Mouse (Mus musculus) intestine, embryonic 16.5 days (tissue): ENCODE data around the gene Lamc1. TPM values are rescaled to one million over a fixed set of nuclear protein-coding genes. Genes with fewer than 3 reads are reported as not detected.

Experiments
- ATAC-seq: fragments of 200-750 bp; cut with Nextera tagmentation; 2 replicates; pipeline ENCODE4 v1.8.0; 2017; ENCODE audit warnings: moderate TSS enrichment, moderate library complexity
- H3K27ac ChIP-seq: fragments of 300-500 bp; sonication (generic); 2 replicates; pipeline ENCODE4 v1.5.1; 2014; ENCODE audit warnings: mild to moderate bottlenecking, low read length
- H3K27me3 ChIP-seq: fragments of 300-500 bp; sonication (generic); replicated peaks from 2 replicates; pipeline ENCODE4 v1.6.1; 2014; ENCODE audit warnings: low read length, control low read depth, mixed read lengths; ENCODE audit not compliant: control insufficient read depth, insufficient read depth
- H3K36me3 ChIP-seq: fragments of 300-500 bp; sonication (generic); 2 replicates; pipeline ENCODE4 v1.6.1; 2014; ENCODE audit warnings: low read length, control low read depth; ENCODE audit not compliant: control insufficient read depth, insufficient read depth
- H3K4me1 ChIP-seq: fragments of 300-500 bp; sonication (generic); 2 replicates; pipeline ENCODE4 v1.6.1; 2014; ENCODE audit warnings: low read length, control low read depth, mixed read lengths; ENCODE audit not compliant: control insufficient read depth, insufficient read depth
- H3K4me2 ChIP-seq: fragments of 300-500 bp; sonication (generic); 2 replicates; pipeline ENCODE4 v1.6.1; 2014; ENCODE audit warnings: low read depth, low read length, control low read depth
- H3K4me3 ChIP-seq: fragments of 300-500 bp; sonication (generic); 2 replicates; pipeline ENCODE4 v1.5.1; 2014; ENCODE audit warnings: mild to moderate bottlenecking, low read length
- H3K9ac ChIP-seq: fragments of 300-500 bp; sonication (generic); 2 replicates; pipeline ENCODE4 v1.6.1; 2014; ENCODE audit warnings: low read depth, low read length
- H3K9me3 ChIP-seq: fragments of 300-500 bp; sonication (generic); 2 replicates; pipeline ENCODE4 v1.6.1; 2016; ENCODE audit warnings: low read length, control low read depth; ENCODE audit not compliant: control insufficient read depth
- WGBS: fragments of 180-500 bp; shearing (Covaris S2); extraction: QIAGEN DNeasy Blood & Tissue Kit; methylation state at CpG from one replicate; pipeline ENCODE4 v1.1.7; 2014; 5-methylcytosine and 5-hydroxymethylcytosine counted together
- polyA plus RNA-seq: library from polyadenylated mRNA; unstranded; fragments of >200 nt; fragmentation: Nextera tagmentation; extraction: Ambion mirVana; gene quantifications from 2 replicates; pipeline ENCODE4 v1.2.1, GENCODE M21; 2015

Gene Lamc1
- polyA plus RNA-seq, 1 experiment from 2014 or later: 37.1 TPM

- no peak overlapping the region for H3K4me2 ChIP-seq
- no peak overlapping the region for H3K4me3 ChIP-seq
- no peaks in the 10 kb centered on the region for H3K27me3 ChIP-seq
- no peak overlapping the region for H3K27ac ChIP-seq
- H3K9ac ChIP-seq: no peak overlapping the region
- WGBS: 79% methylated on average over 6 of the region's 6 CpGs
- H3K4me1 ChIP-seq: peaks cover 15% of the 10 kb centered on the region
- no peaks in the 10 kb centered on the region for H3K36me3 ChIP-seq
- no peaks in the 10 kb centered on the region for H3K9me3 ChIP-seq
- ATAC-seq: no peak
Measured at GRCm38 (mm10) chr1:153296035-153296434, 36.6 kb downstream of the Lamc1 start.

DNA sequence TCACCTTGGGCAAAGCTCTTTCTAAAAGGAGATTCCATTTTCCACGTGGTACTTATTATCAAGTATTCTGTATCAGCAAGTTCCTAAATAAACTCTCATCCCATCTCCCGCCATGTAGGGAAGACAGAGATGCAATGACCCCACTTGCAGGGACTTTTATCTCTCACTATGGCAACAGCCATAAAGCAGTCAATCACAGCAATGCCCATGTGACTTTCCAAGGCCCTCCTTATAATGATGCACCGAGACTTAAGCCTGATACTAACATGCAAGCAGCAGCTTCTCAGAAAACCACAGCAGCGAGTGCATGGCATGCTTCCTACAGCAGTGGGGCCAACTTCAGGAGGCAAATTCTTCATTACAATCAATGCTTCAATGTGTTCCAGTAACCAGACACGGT is 39.7 kb downstream of the Lamc1 start:
- Histone ChIP-seq H3K27ac (no peak overlapping the region), H3K4me3 (no peak overlapping the region), H3K27me3 (no peaks in the 10 kb centered on the region), H3K9ac (no peak overlapping the region), H3K4me1 (peaks cover 15% of the 10 kb centered on the region), H3K9me3 (no peaks in the 10 kb centered on the region), H3K36me3 (no peaks in the 10 kb centered on the region), H3K4me2 (no peak overlapping the region)
- no peak for ATAC-seq
- WGBS: 39% methylated on average over 5 of the region's 5 CpGs

DNA sequence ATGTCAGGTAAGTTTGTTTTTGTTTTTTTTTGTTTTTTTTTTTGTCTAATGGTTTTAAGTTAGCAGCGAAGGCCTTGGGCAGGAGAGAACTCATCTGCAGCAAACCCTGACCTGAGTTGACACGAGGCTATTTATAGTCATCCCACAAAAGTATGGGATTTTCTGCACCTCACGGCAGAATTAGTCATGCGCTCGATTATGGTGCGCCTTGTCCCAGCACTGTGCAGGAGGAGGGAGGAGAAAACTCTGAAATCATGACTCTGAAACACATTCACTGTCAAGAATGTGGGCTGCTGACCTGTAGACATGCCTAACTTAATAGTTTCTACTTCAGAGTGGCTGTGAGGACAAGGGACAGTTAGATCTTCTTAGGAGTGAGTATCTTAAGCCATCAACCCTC is 40.4 kb downstream of the Lamc1 start:
- H3K4me1 ChIP-seq: peaks cover 15% of the 10 kb centered on the region
- H3K27ac ChIP-seq: no peak overlapping the region
- H3K27me3 ChIP-seq: no peaks in the 10 kb centered on the region
- H3K4me3 ChIP-seq: no peak overlapping the region
- no peak overlapping the region for H3K4me2 ChIP-seq
- WGBS: 41% methylated on average over 6 of the region's 6 CpGs
- no peaks in the 10 kb centered on the region for H3K9me3 ChIP-seq
- no peaks in the 10 kb centered on the region for H3K36me3 ChIP-seq
- no peak overlapping the region for H3K9ac ChIP-seq
- no peak for ATAC-seq

GRCm38 (mm10) chr1:153291416-153291815 is 41.2 kb downstream of the Lamc1 start:
- no peak overlapping the region for H3K9ac ChIP-seq
- peaks cover 15% of the 10 kb centered on the region for H3K4me1 ChIP-seq
- H3K9me3 ChIP-seq: no peaks in the 10 kb centered on the region
- no peak overlapping the region for H3K4me3 ChIP-seq
- H3K36me3 ChIP-seq: no peaks in the 10 kb centered on the region
- no peak for ATAC-seq
- H3K27me3 ChIP-seq: no peaks in the 10 kb centered on the region
- H3K4me2 ChIP-seq: no peak overlapping the region
- H3K27ac ChIP-seq: no peak overlapping the region
- WGBS: 61% methylated on average over 4 of the region's 4 CpGs

GRCm38 (mm10) chr1:153288010-153288409 is 44.6 kb downstream of the Lamc1 start:
- Histone ChIP-seq H3K9me3 (no peaks in the 10 kb centered on the region), H3K9ac (no peak overlapping the region), H3K36me3 (no peaks in the 10 kb centered on the region), H3K4me1 (peaks cover 9% of the 10 kb centered on the region), H3K27me3 (no peaks in the 10 kb centered on the region), H3K4me3 (no peak overlapping the region), H3K27ac (no peak overlapping the region), H3K4me2 (no peak overlapping the region)
- no peak for ATAC-seq
- WGBS: 84% methylated on average over 4 of the region's 4 CpGs

DNA sequence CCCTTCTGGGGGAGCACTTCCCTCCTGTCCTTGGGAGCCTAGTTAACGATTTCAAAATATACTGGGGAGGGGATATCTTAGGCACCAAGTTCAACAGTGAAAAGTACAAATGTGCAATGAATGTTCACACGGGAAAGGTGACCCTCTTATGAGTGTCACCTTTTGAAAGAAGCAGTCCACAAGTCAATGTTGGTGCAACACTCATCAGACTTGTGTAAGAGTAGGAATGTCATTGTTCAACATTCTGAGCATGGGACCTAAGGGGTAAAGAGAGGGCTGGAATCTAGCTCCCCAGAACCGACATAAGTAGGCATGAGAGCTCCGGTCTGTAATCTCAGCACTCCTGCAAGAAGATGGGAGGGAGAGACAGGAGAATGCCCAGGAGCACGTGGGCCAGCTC is 45.1 kb downstream of the Lamc1 start:
- H3K36me3 ChIP-seq: no peaks in the 10 kb centered on the region
- no peak overlapping the region for H3K27ac ChIP-seq
- no peaks in the 10 kb centered on the region for H3K9me3 ChIP-seq
- H3K4me1 ChIP-seq: peaks cover 9% of the 10 kb centered on the region
- no peak overlapping the region for H3K4me3 ChIP-seq
- H3K4me2 ChIP-seq: no peak overlapping the region
- H3K9ac ChIP-seq: no peak overlapping the region
- H3K27me3 ChIP-seq: no peaks in the 10 kb centered on the region
- WGBS: 84% methylated on average over 5 of the region's 5 CpGs
- no peak for ATAC-seq

DNA sequence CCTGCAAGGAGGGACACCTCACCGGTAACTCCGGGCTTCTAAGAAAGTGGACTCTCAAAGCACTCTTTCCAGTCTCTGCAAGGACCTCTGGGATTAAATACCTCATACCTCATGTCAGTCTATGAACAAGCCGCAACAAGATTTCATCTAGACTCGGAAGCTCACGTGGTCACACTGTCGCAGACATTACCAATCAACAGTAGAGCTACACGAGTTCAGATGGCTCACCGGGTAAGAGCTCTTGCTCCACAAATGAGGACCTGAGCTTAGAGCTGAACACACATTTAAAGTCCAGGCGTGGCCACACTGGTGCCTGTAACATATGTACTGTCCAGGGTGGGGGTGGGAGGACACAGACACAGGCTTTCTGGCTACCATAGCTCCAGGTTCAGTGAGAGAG is 46.4 kb downstream of the Lamc1 start:
- no peak overlapping the region for H3K27ac ChIP-seq
- H3K9ac ChIP-seq: no peak overlapping the region
- no peaks in the 10 kb centered on the region for H3K27me3 ChIP-seq
- H3K36me3 ChIP-seq: no peaks in the 10 kb centered on the region
- no peak overlapping the region for H3K4me2 ChIP-seq
- ATAC-seq: no peak
- no peaks in the 10 kb centered on the region for H3K9me3 ChIP-seq
- WGBS: 88% methylated on average over 9 of the region's 9 CpGs
- no peak overlapping the region for H3K4me3 ChIP-seq
- peaks cover 5% of the 10 kb centered on the region for H3K4me1 ChIP-seq

DNA sequence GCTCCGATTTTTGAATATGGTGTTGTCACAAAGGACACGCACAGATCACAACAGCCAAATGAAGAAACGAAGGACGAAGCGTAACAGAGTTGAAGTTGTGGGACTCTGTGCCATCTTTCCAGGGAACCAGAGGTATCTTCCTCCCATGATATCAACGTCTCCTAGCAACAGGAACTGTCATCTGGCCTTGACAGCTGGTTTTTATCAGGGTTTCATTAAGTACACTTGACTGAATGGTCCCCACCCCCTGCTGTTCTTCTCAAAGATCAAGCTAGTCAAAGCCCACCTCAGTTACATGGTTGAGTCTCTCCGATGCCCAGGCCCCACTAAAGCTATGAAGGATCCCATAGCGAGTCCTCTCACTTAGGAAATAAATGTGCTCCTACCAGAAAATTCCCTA is 47.4 kb downstream of the Lamc1 start:
- no peaks in the 10 kb centered on the region for H3K9me3 ChIP-seq
- no peaks in the 10 kb centered on the region for H3K36me3 ChIP-seq
- no peak overlapping the region for H3K9ac ChIP-seq
- H3K27ac ChIP-seq: no peak overlapping the region
- WGBS: 89% methylated on average over 8 of the region's 8 CpGs
- no peak for ATAC-seq
- H3K4me1 ChIP-seq: peaks cover 10% of the 10 kb centered on the region
- H3K4me2 ChIP-seq: no peak overlapping the region
- H3K27me3 ChIP-seq: no peaks in the 10 kb centered on the region
- H3K4me3 ChIP-seq: no peak overlapping the region

- no peak for ATAC-seq
- no peak overlapping the region for H3K4me2 ChIP-seq
- no peaks in the 10 kb centered on the region for H3K36me3 ChIP-seq
- no peak overlapping the region for H3K9ac ChIP-seq
- no peaks in the 10 kb centered on the region for H3K9me3 ChIP-seq
- peaks cover 14% of the 10 kb centered on the region for H3K4me1 ChIP-seq
- no peak overlapping the region for H3K27ac ChIP-seq
- no peak overlapping the region for H3K4me3 ChIP-seq
- no peaks in the 10 kb centered on the region for H3K27me3 ChIP-seq
- WGBS: 66% methylated on average over 5 of the region's 5 CpGs
Measured at GRCm38 (mm10) chr1:153282342-153282975, 50.1 kb downstream of the Lamc1 start.

DNA sequence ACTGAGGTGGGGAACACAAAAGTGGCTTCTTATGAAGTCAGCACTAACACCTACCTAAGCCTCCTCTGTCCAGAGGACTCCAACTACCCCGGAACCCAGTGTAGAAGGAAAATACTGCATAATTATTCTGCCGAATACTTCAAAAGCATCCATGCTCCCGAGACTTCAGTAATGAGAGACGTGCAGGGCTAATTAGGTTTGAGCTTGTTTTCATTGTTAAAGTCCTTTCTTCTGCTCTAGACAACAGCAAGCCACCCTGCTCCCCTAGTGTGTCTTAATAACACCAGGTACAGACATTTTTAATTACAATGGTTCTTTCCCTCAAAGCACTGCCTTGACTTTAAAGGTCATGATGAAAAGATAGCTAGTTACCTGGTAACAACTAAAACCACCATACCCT is 51.1 kb downstream of the Lamc1 start:
- H3K4me2 ChIP-seq: no peak overlapping the region
- H3K27ac ChIP-seq: no peak overlapping the region
- H3K4me3 ChIP-seq: no peak overlapping the region
- no peaks in the 10 kb centered on the region for H3K36me3 ChIP-seq
- no peaks in the 10 kb centered on the region for H3K9me3 ChIP-seq
- peaks cover 16% of the 10 kb centered on the region for H3K4me1 ChIP-seq
- no peaks in the 10 kb centered on the region for H3K27me3 ChIP-seq
- ATAC-seq: no peak
- no peak overlapping the region for H3K9ac ChIP-seq
- WGBS: 77% methylated on average over 4 of the region's 4 CpGs
